Mouse (Mus musculus) spleen, postnatal 36 days (tissue): Measurements from ENCODE around the gene Arf4.
A peak's percentile ranks its signal among the peaks of the same experiment; 100 is the strongest.
"Not testable (repeated sequence)": the region's sequence is repeated elsewhere in the genome, so short reads cannot be mapped to it uniquely, and the experiment has no call there.

ENCODE experiments used
- DNase-seq, 2 experiments: peaks; one replicate each; pipeline ENCODE4 v3.0.0; 2022; ENCODE audit warnings: low spot score in 2 of 2, mixed read lengths in 1 of 2

Arf4 gene

DNA sequence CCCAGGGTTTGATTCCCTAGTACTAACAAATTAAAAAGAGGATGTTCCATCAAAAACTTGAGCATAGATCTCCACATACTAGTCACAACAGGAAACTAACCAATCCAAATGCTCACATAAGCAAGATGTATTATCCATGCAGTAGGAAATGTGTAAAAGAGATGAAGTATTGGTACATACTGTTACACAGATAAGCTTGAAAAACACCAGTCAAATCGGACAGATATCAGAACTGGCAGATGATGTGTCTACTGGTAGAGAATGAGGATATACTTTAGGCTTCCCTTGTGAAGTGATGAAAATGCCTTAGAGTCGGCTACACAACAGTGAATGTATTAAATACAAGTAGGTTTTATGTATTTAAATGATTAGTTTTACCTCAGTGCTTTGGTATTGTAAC is 24.6 kb downstream of the Arf4 start:
- no peak for DNase-seq

- no peak for DNase-seq
Measured at GRCm38 (mm10) chr14:26663851-26664250, 26.0 kb downstream of the Arf4 start.

DNA sequence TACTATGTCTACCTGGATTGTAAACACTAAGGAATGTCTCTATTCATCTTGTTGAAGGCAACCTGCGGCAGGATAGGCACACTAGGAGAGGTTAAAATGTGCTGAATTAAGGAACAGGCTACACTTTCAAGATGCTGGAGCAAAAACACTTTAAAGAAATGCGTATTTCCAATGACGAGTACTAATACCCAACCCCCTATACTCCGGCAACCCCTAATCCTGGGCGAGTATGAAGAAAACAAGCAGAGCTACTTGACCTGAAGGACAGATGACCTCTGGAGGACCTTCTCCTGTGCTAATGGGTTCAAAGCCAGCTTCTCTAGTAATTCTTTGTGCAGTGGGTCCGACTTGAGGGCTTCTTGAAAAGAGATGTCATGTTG is 30.1 kb downstream of the Arf4 start:
- no peak for DNase-seq

DNA sequence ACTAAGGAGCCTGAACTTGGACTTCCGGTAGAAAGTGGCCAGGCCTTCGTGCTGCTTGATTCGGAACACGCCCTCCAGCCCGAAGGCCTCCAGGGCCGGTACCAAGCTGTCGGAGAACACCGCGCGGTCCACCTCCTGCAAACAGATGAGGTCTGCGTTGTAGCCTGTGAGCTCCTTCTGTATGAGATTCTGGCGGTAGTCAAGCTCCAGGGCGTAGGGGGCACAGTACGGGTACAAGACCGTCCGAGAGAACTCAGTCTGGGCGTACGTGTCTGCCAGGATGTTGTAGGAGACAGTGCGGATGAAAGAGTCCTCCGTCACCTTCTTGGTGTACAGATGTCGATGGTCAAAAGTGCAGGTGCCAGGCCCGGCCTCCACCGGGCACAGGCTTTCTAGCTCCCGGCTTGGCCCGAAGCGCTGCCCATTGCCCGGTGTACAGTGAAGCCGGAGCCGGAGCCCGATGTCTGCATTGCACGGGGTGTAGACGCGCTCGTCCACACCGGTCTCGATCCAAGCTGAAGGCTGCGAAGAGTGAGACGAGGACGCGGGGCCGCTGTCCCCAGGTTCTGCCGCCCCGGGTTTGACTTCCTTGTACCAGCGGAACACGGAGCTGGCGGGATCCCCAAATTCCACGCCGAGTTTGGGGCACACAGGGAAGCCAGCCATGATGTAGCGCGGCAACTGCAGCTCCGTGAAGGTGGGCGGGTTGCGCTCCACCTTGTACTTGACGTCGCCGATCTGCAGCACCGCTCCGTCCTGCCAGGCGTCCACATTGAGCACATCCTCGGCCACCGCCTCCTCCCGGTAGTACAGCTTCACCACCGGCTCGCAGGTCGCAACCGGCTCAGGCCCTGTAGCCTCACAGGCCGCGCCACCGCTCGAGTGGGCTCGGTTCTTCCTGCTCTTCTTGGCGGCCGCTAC is 30.8 kb downstream of the Arf4 start:
- peak; percentile 34 to 40 for DNase-seq

- DNase-seq: peak; percentile 80 to 83
Measured at GRCm38 (mm10) chr14:26669292-26670073, 31.6 kb downstream of the Arf4 start, which contains the start of gene Pde12. Gene Pde12 (minus strand): TSS chr14:26669883.

- no peak for DNase-seq
Measured at GRCm38 (mm10) chr14:26670964-26671363, 33.1 kb downstream of the Arf4 start.

DNA sequence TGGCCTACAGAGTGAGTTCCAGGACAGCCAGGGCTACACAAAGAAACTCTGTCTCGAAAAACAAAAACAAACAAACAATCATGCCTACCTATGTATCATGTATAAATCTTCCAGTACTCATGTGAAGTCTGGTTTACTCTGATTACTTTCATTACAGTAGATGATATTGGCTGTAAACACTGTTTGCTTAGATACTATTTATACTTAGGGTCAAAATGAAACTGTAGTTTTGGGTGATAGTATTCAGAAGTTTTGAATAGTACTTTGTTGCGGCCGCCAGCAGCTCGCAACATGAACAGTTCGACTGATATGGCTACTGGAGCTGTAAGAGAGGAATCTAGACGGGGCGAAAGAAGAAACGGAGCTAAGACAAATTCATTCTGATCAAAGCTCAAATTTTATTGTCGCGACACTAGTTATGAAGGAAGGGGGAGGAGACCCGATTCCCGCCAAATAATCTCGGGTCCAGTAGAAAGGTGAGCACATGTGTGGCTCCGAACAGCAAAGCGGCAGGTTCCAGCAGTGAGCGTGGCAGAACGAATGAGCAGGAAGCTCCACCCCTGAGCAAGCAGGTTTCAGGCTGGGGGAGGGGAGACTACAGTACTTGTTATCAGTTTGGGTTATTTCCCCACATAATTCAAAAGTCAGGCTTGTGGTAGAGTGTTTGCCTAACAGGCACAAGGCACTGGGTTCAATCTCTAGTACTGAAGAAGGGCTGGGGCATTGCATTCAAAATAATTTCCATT is 34.2 kb downstream of the Arf4 start:
- DNase-seq: peak; percentile 11 to 16

GRCm38 (mm10) chr14:26674476-26675169 is 36.7 kb downstream of the Arf4 start:
- not testable (repeated sequence) for DNase-seq

GRCm38 (mm10) chr14:26675371-26675770 is 37.5 kb downstream of the Arf4 start:
- peak; percentile 29 to 41 for DNase-seq

DNA sequence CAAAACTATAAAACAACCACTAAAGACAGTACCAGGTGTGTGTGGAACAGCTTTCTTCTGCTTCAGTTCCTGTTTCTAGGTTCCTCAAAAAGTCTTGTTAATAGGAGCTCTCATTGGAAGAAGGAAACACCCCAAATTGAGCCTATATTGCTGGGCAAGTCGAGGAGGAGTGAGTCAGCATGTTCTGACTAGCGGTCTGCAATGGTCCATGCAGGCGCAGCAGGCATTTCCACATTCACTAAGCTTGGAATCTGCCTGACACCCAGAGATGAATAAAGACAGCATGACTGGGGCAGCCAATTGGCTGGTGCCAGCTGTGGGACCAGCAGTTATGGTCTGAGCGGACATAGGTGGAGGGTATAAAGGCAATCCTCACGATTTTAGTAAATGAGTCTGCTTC is 37.9 kb downstream of the Arf4 start:
- peak; percentile 5 to 41 for DNase-seq

DNA sequence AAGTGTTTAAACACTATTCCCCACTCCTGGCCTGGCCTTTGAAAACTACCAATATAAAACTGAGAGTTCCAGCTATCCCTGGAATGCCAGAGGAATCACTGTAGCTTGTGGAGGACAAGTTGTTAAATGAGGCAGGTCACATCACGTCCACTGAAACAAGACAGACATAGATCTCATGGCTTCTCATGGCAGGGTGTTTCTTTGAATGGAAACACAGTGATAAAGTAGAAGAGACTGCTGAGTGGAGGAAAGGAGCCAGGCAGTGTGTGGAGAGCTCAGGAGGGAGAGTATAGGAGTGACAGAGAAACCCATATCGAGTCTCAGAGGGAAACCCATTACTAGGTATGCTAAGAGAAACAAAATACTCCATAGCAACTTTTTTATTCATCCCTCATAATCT is 52.9 kb downstream of the Arf4 start:
- DNase-seq: no peak

GRCm38 (mm10) chr14:26691363-26691762 is 53.5 kb downstream of the Arf4 start:
- DNase-seq: no peak

DNA sequence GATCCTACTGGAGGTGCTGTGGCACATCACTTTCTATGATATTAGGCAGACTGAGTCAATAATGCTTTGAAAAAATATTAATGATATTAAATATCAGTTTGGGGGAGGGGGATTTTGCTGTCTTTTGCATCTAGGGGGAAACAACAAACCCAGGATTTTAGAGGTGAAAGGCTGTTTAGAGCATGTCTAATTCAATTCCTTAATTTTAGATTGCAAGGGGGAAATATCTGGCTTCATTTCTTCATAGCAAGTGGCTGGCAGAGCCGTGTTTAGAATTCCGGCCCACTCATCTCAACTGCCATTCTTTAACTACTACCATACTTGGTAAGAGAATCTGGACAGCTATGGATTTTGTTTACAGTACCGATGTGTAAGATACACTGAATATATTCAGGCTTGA is 55.1 kb downstream of the Arf4 start, which contains the start of gene Dnah12:
Gene Dnah12 (plus strand): TSS at position 301 of the 400 bp plus-strand sequence.
- DNase-seq: no peak

DNA sequence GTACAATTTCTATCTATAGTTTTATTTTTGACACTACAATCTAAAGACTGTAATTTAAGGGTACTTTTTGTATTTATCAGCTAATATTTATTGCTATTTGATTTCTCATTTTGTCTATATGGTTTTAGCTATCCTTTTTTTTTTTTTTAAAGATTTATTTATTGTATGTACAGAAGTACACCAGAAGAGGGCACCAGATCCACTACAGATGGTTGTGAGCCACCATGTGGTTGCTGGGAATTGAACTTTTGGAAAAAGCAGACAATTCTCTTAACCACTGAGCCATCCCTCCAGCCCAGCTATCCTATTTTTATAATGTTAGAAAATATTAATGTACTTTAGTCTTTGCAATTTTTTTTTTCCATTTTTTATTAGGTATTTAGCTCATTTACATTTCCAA is 60.0 kb downstream of the Arf4 start:
- DNase-seq: no peak

DNA sequence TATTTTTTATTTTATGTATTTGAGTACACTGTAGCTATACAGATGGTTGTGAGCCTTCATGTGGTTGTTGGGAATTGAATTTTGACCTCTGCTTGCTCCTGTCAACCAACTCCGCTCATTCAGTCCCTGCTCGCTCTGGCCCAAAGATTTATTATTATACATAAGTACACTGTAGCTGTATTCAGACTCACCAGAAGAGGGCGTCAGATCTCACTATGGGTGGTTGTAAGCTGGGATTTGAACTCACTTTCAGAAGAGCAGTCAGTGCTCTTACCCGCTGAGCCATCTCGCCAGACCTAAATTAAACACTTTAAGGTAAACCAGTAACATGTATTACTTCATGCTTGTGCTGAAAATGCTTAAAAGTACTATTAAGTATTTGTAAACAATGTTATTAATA is 67.4 kb downstream of the Arf4 start:
- not testable (repeated sequence) for DNase-seq
